Mouse (Mus musculus): Measurements from ENCODE around the gene Hoxc6. TPM values are rescaled to one million over a fixed set of nuclear protein-coding genes. Genes with fewer than 3 reads are reported as not detected.

The Hoxc6 gene
- polyA plus RNA-seq, 1 experiment from 2014 or later = 1.3 TPM

DNA sequence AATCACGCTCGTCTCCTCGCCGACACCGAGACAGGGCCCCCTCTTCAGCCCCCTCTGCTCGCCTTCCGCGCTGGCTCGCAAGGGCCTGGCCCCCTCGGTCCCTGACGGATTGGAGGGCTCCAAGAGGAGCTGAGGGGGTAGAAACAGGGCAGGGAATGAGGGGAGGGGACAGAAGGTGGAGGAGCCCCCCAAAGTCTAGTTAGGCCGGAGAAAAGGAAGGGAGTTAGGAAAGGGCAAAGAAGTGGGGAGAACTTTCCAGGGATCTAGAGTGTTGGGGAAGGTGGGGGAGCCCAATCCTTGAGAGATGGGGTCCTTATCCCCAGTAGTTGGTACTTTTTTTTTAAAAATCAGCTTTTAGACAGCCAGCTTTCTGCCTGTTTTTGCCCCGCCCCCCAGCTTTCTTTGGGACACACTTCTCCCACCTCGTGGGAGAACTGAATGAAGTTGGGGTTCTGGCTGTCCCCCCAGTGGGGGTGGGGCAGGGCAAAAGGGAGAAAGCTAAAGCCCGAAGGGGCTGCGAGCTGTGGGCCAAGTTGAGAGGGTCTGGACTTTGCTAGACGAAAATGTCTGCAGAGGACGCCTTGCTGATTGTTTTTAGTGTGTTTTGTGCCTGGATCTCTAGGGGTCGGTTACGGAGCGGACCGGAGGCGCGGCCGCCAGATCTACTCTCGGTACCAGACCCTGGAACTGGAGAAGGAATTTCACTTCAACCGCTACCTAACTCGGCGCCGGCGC is 12.2 kb downstream of the Hoxc6 start:
- no peaks in the 10 kb centered on the region for H3K4me1 ChIP-seq (replicated peaks; ENCODE audit: control insufficient read depth, insufficient read depth, low read length)
- peak overlapping the region; percentile 35; the same call in 1 of the 2 replicates for H3K4me2 ChIP-seq
- H3K27me3 ChIP-seq (replicated peaks; ENCODE audit: control insufficient read depth, insufficient read depth, low read length) = peaks cover 99% of the 10 kb centered on the region
- no peak for ATAC-seq (replicated peaks; ENCODE audit: low FRiP score)
- no peak overlapping the region for H3K27ac ChIP-seq (ENCODE audit: low read depth, low read length)
- no peak overlapping the region for H3K9ac ChIP-seq (ENCODE audit: low read depth, low read length)
- H3K4me3 ChIP-seq (ENCODE audit: low read depth, low read length) = 0 out of 2 replicates have a peak overlapping the region, but pooled peaks have one; percentile 28
- WGBS = 3% methylated on average over 31 of the region's 31 CpGs
- no peak for DNase-seq (ENCODE audit: low spot score)
- no peaks in the 10 kb centered on the region for H3K36me3 ChIP-seq (ENCODE audit: control insufficient read depth, insufficient read depth, low read length)
- H3K9me3 ChIP-seq (ENCODE audit: control insufficient read depth, low read length) = no peaks in the 10 kb centered on the region

DNA sequence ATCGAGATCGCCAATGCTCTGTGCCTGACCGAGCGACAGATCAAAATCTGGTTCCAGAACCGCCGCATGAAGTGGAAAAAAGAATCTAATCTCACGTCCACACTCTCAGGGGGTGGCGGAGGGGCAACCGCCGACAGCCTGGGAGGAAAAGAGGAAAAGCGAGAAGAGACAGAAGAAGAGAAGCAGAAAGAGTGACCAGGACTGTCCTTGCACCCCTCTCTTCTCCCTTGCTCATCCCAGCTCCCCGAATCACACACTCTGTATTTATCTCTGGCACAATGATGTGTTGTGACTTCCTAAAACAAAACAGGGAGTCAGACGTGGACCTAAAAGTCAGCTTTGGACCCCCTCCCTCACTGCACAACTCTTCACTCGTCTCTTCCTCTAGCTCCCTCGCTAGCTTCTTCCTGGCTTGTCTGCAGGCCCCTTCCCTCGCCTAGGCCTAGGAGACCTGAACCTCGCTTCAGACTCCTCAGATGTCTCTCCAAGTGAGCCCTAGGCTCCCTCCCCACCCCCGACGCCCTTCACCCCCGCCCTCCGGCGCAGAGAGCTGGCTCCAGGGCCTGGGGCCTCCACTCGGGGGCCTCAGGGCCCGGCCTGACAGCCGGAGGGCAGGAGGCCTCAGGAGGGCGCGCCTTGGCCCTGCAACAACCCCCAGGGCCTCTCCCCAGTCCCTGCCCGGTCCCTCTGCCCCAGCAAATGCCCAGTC is 12.9 kb downstream of the Hoxc6 start:
- no peak for ATAC-seq (replicated peaks; ENCODE audit: low FRiP score)
- H3K9me3 ChIP-seq (ENCODE audit: control insufficient read depth, low read length) = no peaks in the 10 kb centered on the region
- no peak overlapping the region for H3K27ac ChIP-seq (ENCODE audit: low read depth, low read length)
- H3K4me3 ChIP-seq (ENCODE audit: low read depth, low read length) = peak overlapping the region; percentile 17; the same call in 1 of the 2 replicates
- 4% methylated on average over 28 of the region's 28 CpGs for WGBS
- H3K4me1 ChIP-seq (replicated peaks; ENCODE audit: control insufficient read depth, insufficient read depth, low read length) = no peaks in the 10 kb centered on the region
- peaks cover 99% of the 10 kb centered on the region for H3K27me3 ChIP-seq (replicated peaks; ENCODE audit: control insufficient read depth, insufficient read depth, low read length)
- DNase-seq (ENCODE audit: low spot score) = no peak
- no peak overlapping the region for H3K9ac ChIP-seq (ENCODE audit: low read depth, low read length)
- H3K4me2 ChIP-seq = peak overlapping the region; percentile 35; the same call in 1 of the 2 replicates
- H3K36me3 ChIP-seq (ENCODE audit: control insufficient read depth, insufficient read depth, low read length) = no peaks in the 10 kb centered on the region

GRCm38 (mm10) chr15:103011928-103012486 is 13.9 kb downstream of the Hoxc6 start:
- Histone ChIP-seq H3K4me1 (replicated peaks; ENCODE audit: control insufficient read depth, insufficient read depth, low read length) (no peaks in the 10 kb centered on the region), H3K9ac (ENCODE audit: low read depth, low read length) (peak overlapping the region; percentile 46), H3K36me3 (ENCODE audit: control insufficient read depth, insufficient read depth, low read length) (no peaks in the 10 kb centered on the region), H3K27me3 (replicated peaks; ENCODE audit: control insufficient read depth, insufficient read depth, low read length) (peaks cover 99% of the 10 kb centered on the region), H3K9me3 (ENCODE audit: control insufficient read depth, low read length) (no peaks in the 10 kb centered on the region), H3K4me2 (peak overlapping the region; percentile 39), H3K4me3 (ENCODE audit: low read depth, low read length) (peak overlapping the region; percentile 17), H3K27ac (ENCODE audit: low read depth, low read length) (peak overlapping the region; percentile 7; the same call in 1 of the 2 replicates)
- DNase-seq (ENCODE audit: low spot score) = no peak
- 5% methylated on average over 26 of the region's 26 CpGs for whole genome bisulfite sequencing
- ATAC-seq (replicated peaks; ENCODE audit: low FRiP score) = no peak

DNA sequence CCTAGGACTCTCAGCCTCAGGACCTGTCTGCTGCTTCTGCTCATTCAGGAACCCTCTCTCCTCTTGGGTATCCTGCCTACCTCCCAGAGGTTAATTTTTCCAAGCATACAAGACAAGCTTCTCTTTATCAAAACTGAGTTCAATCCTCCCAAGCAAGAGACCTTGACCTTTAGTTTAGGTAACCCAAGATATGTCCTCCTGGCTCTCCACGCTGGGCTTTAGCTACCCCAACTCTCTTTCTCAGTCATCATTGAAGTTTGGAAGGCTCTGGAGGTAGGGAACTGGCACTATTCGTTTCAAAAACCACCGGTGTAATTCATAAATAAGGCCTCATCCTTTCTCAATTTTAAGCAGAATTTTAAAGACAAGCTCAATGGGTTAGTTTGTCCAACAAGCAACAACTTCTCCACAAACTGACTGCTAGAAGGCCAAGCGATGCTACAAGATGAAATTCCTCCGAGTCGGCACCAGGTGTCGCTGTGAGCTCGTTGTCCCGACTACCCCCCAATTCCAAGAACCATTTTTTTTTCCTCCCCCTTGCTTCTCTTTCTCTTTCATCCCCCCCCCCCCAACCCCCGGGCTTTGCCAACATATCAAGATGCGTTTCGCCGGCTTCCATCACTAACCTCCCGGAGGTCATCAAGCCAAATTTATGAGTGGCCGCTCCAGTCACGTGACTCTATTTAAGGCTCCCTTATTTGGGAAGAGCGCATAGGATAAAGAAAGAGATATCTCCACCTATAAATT is 15.4 kb downstream of the Hoxc6 start:
- peaks cover 99% of the 10 kb centered on the region for H3K27me3 ChIP-seq (replicated peaks; ENCODE audit: control insufficient read depth, insufficient read depth, low read length)
- H3K9ac ChIP-seq (ENCODE audit: low read depth, low read length) = no peak overlapping the region
- ATAC-seq (replicated peaks; ENCODE audit: low FRiP score) (no peak), DNase-seq (ENCODE audit: low spot score) (no peak)
- peak overlapping the region; percentile 42 for H3K4me3 ChIP-seq (ENCODE audit: low read depth, low read length)
- WGBS = 5% methylated on average over 17 of the region's 17 CpGs
- H3K4me2 ChIP-seq = peak overlapping the region; percentile 59
- no peak overlapping the region for H3K27ac ChIP-seq (ENCODE audit: low read depth, low read length)
- H3K4me1 ChIP-seq (replicated peaks; ENCODE audit: control insufficient read depth, insufficient read depth, low read length) = no peaks in the 10 kb centered on the region
- H3K9me3 ChIP-seq (ENCODE audit: control insufficient read depth, low read length) = no peaks in the 10 kb centered on the region
- H3K36me3 ChIP-seq (ENCODE audit: control insufficient read depth, insufficient read depth, low read length) = no peaks in the 10 kb centered on the region

GRCm38 (mm10) chr15:103014166-103015008 is 16.3 kb downstream of the Hoxc6 start:
- H3K4me3 ChIP-seq (ENCODE audit: low read depth, low read length) = peak overlapping the region; percentile 42
- H3K9ac ChIP-seq (ENCODE audit: low read depth, low read length) = peak overlapping the region; percentile 52
- H3K27ac ChIP-seq (ENCODE audit: low read depth, low read length) = peak overlapping the region; percentile 54; the same call in 1 of the 2 replicates

DNA sequence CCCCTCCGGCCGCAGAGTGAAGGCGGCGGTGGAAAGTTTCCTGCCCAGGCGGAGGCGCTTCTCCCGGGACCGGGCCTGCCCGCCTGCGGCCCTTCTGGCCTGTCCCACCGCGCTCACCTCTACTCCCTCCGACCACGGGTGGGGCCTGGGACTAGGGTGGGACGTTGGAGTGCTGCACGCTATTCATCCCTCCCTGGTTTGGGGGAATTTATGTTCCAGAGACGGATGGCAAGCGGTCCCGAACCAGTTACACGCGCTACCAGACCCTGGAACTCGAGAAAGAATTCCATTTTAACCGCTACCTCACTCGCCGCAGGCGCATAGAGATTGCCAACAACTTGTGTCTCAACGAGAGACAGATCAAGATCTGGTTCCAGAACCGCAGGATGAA is 16.9 kb downstream of the Hoxc6 start:
- Histone ChIP-seq H3K4me1 (replicated peaks; ENCODE audit: control insufficient read depth, insufficient read depth, low read length) (no peaks in the 10 kb centered on the region), H3K27ac (ENCODE audit: low read depth, low read length) (peak overlapping the region; percentile 32; the same call in 1 of the 2 replicates), H3K27me3 (replicated peaks; ENCODE audit: control insufficient read depth, insufficient read depth, low read length) (peaks cover 99% of the 10 kb centered on the region), H3K9me3 (ENCODE audit: control insufficient read depth, low read length) (no peaks in the 10 kb centered on the region), H3K4me2 (peak overlapping the region; percentile 59), H3K36me3 (ENCODE audit: control insufficient read depth, insufficient read depth, low read length) (no peaks in the 10 kb centered on the region), H3K9ac (ENCODE audit: low read depth, low read length) (peak overlapping the region; percentile 52), H3K4me3 (ENCODE audit: low read depth, low read length) (peak overlapping the region; percentile 42)
- WGBS = under 1% methylated on average over 28 of the region's 28 CpGs
- ATAC-seq (replicated peaks; ENCODE audit: low FRiP score) (no peak), DNase-seq (ENCODE audit: low spot score) (no peak)

More at GRCm38 (mm10) chr15:103014166-103015008, 16.3 kb downstream of the Hoxc6 start:
- Histone ChIP-seq H3K9me3 (ENCODE audit: control insufficient read depth, low read length) (no peaks in the 10 kb centered on the region), H3K36me3 (ENCODE audit: control insufficient read depth, insufficient read depth, low read length) (no peaks in the 10 kb centered on the region), H3K27me3 (replicated peaks; ENCODE audit: control insufficient read depth, insufficient read depth, low read length) (peaks cover 99% of the 10 kb centered on the region), H3K4me2 (peak overlapping the region; percentile 59), H3K4me1 (replicated peaks; ENCODE audit: control insufficient read depth, insufficient read depth, low read length) (no peaks in the 10 kb centered on the region)
- WGBS = 3% methylated on average over 45 of the region's 57 CpGs
- no peak for DNase-seq (ENCODE audit: low spot score)
- ATAC-seq (replicated peaks; ENCODE audit: low FRiP score) = no peak

- 6% methylated on average over 19 of the region's 19 CpGs for WGBS
- peak overlapping the region; percentile 42 for H3K4me3 ChIP-seq (ENCODE audit: low read depth, low read length)
- DNase-seq (ENCODE audit: low spot score) (no peak), ATAC-seq (replicated peaks; ENCODE audit: low FRiP score) (no peak)
- no peaks in the 10 kb centered on the region for H3K9me3 ChIP-seq (ENCODE audit: control insufficient read depth, low read length)
- peak overlapping the region; percentile 9; the same call in 1 of the 2 replicates for H3K9ac ChIP-seq (ENCODE audit: low read depth, low read length)
- 0 out of 2 replicates have a peak overlapping the region, but pooled peaks have one; percentile 32 for H3K27ac ChIP-seq (ENCODE audit: low read depth, low read length)
- H3K27me3 ChIP-seq (replicated peaks; ENCODE audit: control insufficient read depth, insufficient read depth, low read length) = peaks cover 99% of the 10 kb centered on the region
- H3K36me3 ChIP-seq (ENCODE audit: control insufficient read depth, insufficient read depth, low read length) = no peaks in the 10 kb centered on the region
- peak overlapping the region; percentile 59 for H3K4me2 ChIP-seq
- no peaks in the 10 kb centered on the region for H3K4me1 ChIP-seq (replicated peaks; ENCODE audit: control insufficient read depth, insufficient read depth, low read length)
These were observed 17.5 kb downstream of the Hoxc6 start for GRCm38 (mm10) chr15:103015406-103016166.
